Mouse (Mus musculus) forebrain, embryonic 15.5 days (tissue): ENCODE data around the gene A530016L24Rik. TPM values are rescaled to one million over a fixed set of nuclear protein-coding genes. Genes with fewer than 3 reads are reported as not detected.

Experiments used
- ATAC-seq: fragments of 200-750 bp; cut with Nextera tagmentation; replicated peaks from 2 replicates; pipeline ENCODE4 v1.8.0; 2017; ENCODE audit warnings: mild to moderate bottlenecking, moderate TSS enrichment, moderate library complexity
- H3K27ac ChIP-seq: fragments of 300-500 bp; sonication (generic); replicated peaks from 2 replicates; pipeline ENCODE4 v1.5.1; 2015; ENCODE audit warnings: mild to moderate bottlenecking, inconsistent platforms
- H3K27me3 ChIP-seq: fragments of 300-500 bp; sonication (generic); 2 replicates; pipeline ENCODE4 v1.6.1; 2015; ENCODE audit warnings: inconsistent platforms
- H3K36me3 ChIP-seq: fragments of 300-500 bp; sonication (generic); 2 replicates; pipeline ENCODE4 v1.6.1; 2015; ENCODE audit warnings: mild to moderate bottlenecking, inconsistent platforms
- H3K4me1 ChIP-seq: fragments of 300-500 bp; sonication (generic); 2 replicates; pipeline ENCODE4 v1.6.1; 2015; ENCODE audit warnings: inconsistent platforms
- H3K4me2 ChIP-seq: fragments of 300-500 bp; sonication (generic); replicated peaks from 2 replicates; pipeline ENCODE4 v1.6.1; 2015; ENCODE audit warnings: mild to moderate bottlenecking, inconsistent platforms
- H3K4me3 ChIP-seq: fragments of 300-500 bp; sonication (generic); 2 replicates; pipeline ENCODE4 v1.5.1; 2015; ENCODE audit warnings: mild to moderate bottlenecking, inconsistent platforms
- H3K9ac ChIP-seq: fragments of 300-500 bp; sonication (generic); replicated peaks from 2 replicates; pipeline ENCODE4 v1.6.1; 2015; ENCODE audit warnings: mild to moderate bottlenecking, inconsistent platforms
- H3K9me3 ChIP-seq: fragments of 300-500 bp; sonication (generic); 2 replicates; pipeline ENCODE4 v1.6.1; 2016; ENCODE audit warnings: inconsistent platforms
- WGBS: fragments of 180-500 bp; shearing (Covaris S2); methylation state at CpG from one replicate; pipeline ENCODE4 v1.1.7; 2015; ENCODE audit warnings: mixed read lengths; 5-methylcytosine and 5-hydroxymethylcytosine counted together
- polyA plus RNA-seq: library from polyadenylated mRNA; unstranded; fragments of >200 nt; fragmentation: Nextera tagmentation; extraction: Ambion mirVana; gene quantifications from 2 replicates; pipeline ENCODE4 v1.2.1, GENCODE M21; 2015

Gene A530016L24Rik
- polyA plus RNA-seq, 1 experiment from 2014 or later = 0.14 TPM

GRCm38 (mm10) chr12:112464516-112464915 lies 24.7 kb upstream of the A530016L24Rik start:
- no peaks in the 10 kb centered on the region for H3K36me3 ChIP-seq
- peaks cover 8% of the 10 kb centered on the region for H3K4me1 ChIP-seq
- no peak overlapping the region for H3K4me2 ChIP-seq
- H3K27me3 ChIP-seq = no peaks in the 10 kb centered on the region
- no peak overlapping the region for H3K4me3 ChIP-seq
- no peak for ATAC-seq
- H3K27ac ChIP-seq = peak overlapping the region; percentile 21
- no peaks in the 10 kb centered on the region for H3K9me3 ChIP-seq
- H3K9ac ChIP-seq = no peak overlapping the region
- 87% methylated on average over 3 of the region's 3 CpGs for WGBS

DNA sequence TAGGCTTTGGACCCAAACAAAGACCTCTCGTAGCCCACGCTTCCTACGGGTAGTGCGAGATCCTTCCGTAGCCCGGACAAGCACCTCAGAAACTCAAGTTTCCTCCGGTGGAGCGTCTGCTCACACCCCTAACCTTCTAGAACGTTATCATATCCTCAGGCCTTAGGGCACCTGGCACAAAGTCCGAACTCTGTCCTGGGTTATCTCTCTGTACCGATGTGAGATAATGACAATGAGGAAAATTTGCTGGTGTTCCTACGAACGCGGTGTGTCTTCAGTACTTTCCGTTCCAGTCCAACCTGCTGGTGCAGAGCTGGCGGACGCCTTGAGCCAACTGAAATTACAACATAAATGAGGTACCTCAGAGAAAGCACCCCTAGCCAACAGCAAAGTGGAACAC lies 23.3 kb upstream of the A530016L24Rik start:
- 95% methylated on average over 17 of the region's 17 CpGs for WGBS
- ATAC-seq = no peak
- no peaks in the 10 kb centered on the region for H3K9me3 ChIP-seq
- H3K27ac ChIP-seq = no peak overlapping the region
- no peaks in the 10 kb centered on the region for H3K27me3 ChIP-seq
- no peak overlapping the region for H3K9ac ChIP-seq
- peaks cover 22% of the 10 kb centered on the region for H3K4me1 ChIP-seq
- H3K36me3 ChIP-seq = no peaks in the 10 kb centered on the region
- no peak overlapping the region for H3K4me3 ChIP-seq
- no peak overlapping the region for H3K4me2 ChIP-seq

- 85% methylated on average over 10 of the region's 10 CpGs for WGBS
These were observed 21.9 kb upstream of the A530016L24Rik start for GRCm38 (mm10) chr12:112467387-112467786.

DNA sequence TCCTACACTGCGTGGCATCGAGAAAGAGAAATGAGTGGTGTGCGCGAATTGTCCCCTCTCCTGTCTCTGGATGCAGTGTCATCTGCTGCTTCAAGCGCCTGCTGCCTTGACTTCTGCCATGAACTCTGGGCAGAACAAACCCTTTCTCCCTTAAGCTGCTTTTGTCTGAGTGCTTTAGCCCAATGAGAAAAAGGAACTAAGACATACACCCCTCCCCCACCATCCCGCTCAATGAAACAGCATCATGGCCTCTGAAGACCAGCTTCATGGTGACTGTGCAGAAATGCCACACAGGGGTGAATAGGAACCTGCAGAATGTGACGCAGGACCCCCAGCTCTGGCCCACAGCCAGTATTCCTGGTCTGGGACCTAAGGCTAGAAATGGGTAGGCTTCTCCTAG lies 19.9 kb upstream of the A530016L24Rik start:
- Histone ChIP-seq H3K4me2 (no peak overlapping the region), H3K4me1 (peaks cover 23% of the 10 kb centered on the region), H3K4me3 (no peak overlapping the region), H3K27me3 (no peaks in the 10 kb centered on the region), H3K9ac (no peak overlapping the region), H3K27ac (peak overlapping the region; percentile 87), H3K9me3 (no peaks in the 10 kb centered on the region), H3K36me3 (no peaks in the 10 kb centered on the region)
- ATAC-seq = no peak
- 67% methylated on average over 7 of the region's 7 CpGs for WGBS

More at GRCm38 (mm10) chr12:112467387-112467786, 21.9 kb upstream of the A530016L24Rik start:
- ATAC-seq = no peak
- no peak overlapping the region for H3K4me3 ChIP-seq
- no peak overlapping the region for H3K4me2 ChIP-seq
- peaks cover 23% of the 10 kb centered on the region for H3K4me1 ChIP-seq
- no peaks in the 10 kb centered on the region for H3K27me3 ChIP-seq
- H3K9ac ChIP-seq = no peak overlapping the region
- H3K36me3 ChIP-seq = no peaks in the 10 kb centered on the region
- H3K9me3 ChIP-seq = no peaks in the 10 kb centered on the region
- no peak overlapping the region for H3K27ac ChIP-seq

DNA sequence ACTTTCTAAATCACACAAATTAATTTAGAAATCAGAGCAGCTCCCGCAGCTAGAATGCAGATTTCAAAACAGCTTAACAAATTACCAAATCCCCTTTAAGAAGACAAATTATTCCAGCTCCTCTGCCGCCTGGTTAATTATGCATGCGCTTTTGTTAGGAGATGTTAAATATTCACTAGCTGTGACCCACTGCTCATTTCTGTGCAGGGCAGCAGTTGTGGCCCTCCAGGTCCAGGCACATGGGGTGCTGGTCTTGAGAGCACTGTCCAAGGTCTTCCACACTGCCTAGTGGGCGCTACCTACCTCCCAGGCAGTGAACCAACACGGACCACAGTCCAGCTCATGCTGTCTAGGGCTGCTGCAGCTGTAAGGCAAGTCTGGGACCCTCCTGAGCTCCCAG lies 19.0 kb upstream of the A530016L24Rik start:
- no peaks in the 10 kb centered on the region for H3K9me3 ChIP-seq
- WGBS = 28% methylated on average over 5 of the region's 5 CpGs

GRCm38 (mm10) chr12:112473777-112474176 lies 15.5 kb upstream of the A530016L24Rik start:
- WGBS = 13% methylated on average over 9 of the region's 9 CpGs
- peaks cover 22% of the 10 kb centered on the region for H3K4me1 ChIP-seq
- no peak overlapping the region for H3K4me3 ChIP-seq
- no peaks in the 10 kb centered on the region for H3K36me3 ChIP-seq
- no peaks in the 10 kb centered on the region for H3K9me3 ChIP-seq
- H3K9ac ChIP-seq = 0 out of 2 replicates have a peak overlapping the region, but pooled peaks have one; percentile 17
- peak; percentile 66 for ATAC-seq
- H3K27me3 ChIP-seq = no peaks in the 10 kb centered on the region
- no peak overlapping the region for H3K4me2 ChIP-seq
- no peak overlapping the region for H3K27ac ChIP-seq

More for the DNA sequence above, 19.0 kb upstream of the A530016L24Rik start:
- H3K36me3 ChIP-seq = no peaks in the 10 kb centered on the region
- no peak overlapping the region for H3K4me3 ChIP-seq
- peaks cover 23% of the 10 kb centered on the region for H3K4me1 ChIP-seq
- H3K27me3 ChIP-seq = no peaks in the 10 kb centered on the region
- H3K9ac ChIP-seq = no peak overlapping the region
- peak overlapping the region; percentile 87 for H3K27ac ChIP-seq
- peak overlapping the region; percentile 11; the same call in 1 of the 2 replicates for H3K4me2 ChIP-seq
- ATAC-seq = peak; percentile 32; the same call in 1 of the 2 replicates

DNA sequence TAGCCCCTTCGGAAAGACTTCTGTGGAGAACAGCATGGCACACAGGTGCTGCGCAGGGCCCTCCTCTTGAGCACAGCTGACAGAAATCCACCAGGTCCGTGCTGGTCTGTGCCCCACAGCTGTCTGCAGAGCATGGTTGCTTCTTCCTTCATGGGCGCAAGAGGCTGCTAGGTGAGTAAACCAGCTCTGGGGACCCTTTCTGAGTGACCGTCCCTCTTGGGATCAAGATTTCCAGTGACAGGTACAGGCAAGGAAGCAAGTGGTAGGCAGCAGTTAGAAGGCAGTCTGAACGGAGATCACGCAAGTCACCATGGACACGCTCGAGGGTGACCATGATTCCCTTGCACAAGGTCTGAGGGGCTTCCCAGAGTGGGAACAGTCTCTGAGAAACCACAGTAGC lies 287 bp downstream of the A530016L24Rik start:
- Histone ChIP-seq H3K9ac (no peak overlapping the region), H3K9me3 (no peaks in the 10 kb centered on the region), H3K27ac (no peak overlapping the region), H3K4me2 (no peak overlapping the region), H3K36me3 (no peaks in the 10 kb centered on the region), H3K27me3 (no peaks in the 10 kb centered on the region), H3K4me1 (peaks cover 11% of the 10 kb centered on the region; the same call in 1 of the 2 replicates), H3K4me3 (no peak overlapping the region)
- ATAC-seq = no peak
- 91% methylated on average over 9 of the region's 9 CpGs for WGBS

GRCm38 (mm10) chr12:112490444-112490939 lies 1.2 kb downstream of the A530016L24Rik start:
- Histone ChIP-seq H3K36me3 (no peaks in the 10 kb centered on the region), H3K4me3 (no peak overlapping the region), H3K9ac (no peak overlapping the region), H3K9me3 (no peaks in the 10 kb centered on the region), H3K4me2 (no peak overlapping the region), H3K4me1 (peaks cover 11% of the 10 kb centered on the region; the same call in 1 of the 2 replicates), H3K27me3 (no peaks in the 10 kb centered on the region), H3K27ac (no peak overlapping the region)
- 31% methylated on average over 3 of the region's 3 CpGs for WGBS
- no peak; the same call in 1 of the 2 replicates for ATAC-seq

- Histone ChIP-seq H3K9ac (no peak overlapping the region), H3K4me3 (no peak overlapping the region), H3K4me1 (peaks cover 7% of the 10 kb centered on the region; the same call in 1 of the 2 replicates), H3K27me3 (no peaks in the 10 kb centered on the region), H3K9me3 (no peaks in the 10 kb centered on the region), H3K36me3 (no peaks in the 10 kb centered on the region), H3K27ac (no peak overlapping the region), H3K4me2 (no peak overlapping the region)
- ATAC-seq = no peak
- 61% methylated on average over 5 of the region's 5 CpGs for WGBS
These were observed 6.9 kb downstream of the A530016L24Rik start for GRCm38 (mm10) chr12:112496136-112496535.

- 83% methylated on average over 8 of the region's 8 CpGs for WGBS
- Histone ChIP-seq H3K27me3 (no peaks in the 10 kb centered on the region), H3K9me3 (no peaks in the 10 kb centered on the region), H3K36me3 (no peaks in the 10 kb centered on the region), H3K27ac (no peak overlapping the region), H3K4me1 (peaks cover 4% of the 10 kb centered on the region; the same call in 1 of the 2 replicates), H3K4me3 (no peak overlapping the region), H3K4me2 (no peak overlapping the region), H3K9ac (no peak overlapping the region)
- no peak for ATAC-seq
These were observed 8.5 kb downstream of the A530016L24Rik start for GRCm38 (mm10) chr12:112497731-112498130.

DNA sequence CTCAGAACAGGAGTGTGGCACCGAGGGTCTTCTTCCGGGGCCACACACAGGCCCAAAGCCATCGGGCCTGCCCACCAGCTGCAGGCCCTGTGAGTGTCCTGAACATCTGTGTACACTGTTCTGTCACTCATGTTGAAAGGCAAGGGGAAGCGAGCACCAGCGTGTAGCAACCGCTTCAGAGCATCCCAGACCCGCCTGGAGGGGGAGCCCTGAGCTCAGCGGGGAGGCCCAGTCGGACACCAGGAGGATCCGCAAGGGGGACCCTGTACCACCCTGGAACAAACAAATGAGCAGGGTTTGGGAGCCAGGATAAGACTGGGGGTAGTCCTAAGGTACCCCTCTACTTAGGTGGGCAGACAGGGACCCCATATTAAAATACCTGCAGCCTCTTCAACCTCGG lies 9.4 kb downstream of the A530016L24Rik start:
- no peaks in the 10 kb centered on the region for H3K9me3 ChIP-seq
- H3K4me3 ChIP-seq = no peak overlapping the region
- no peaks in the 10 kb centered on the region for H3K27me3 ChIP-seq
- 41% methylated on average over 11 of the region's 11 CpGs for WGBS
- no peak overlapping the region for H3K4me2 ChIP-seq
- H3K4me1 ChIP-seq = 0 out of 2 replicates have a peak, but pooled peaks cover under 1% of the 10 kb centered on the region
- H3K36me3 ChIP-seq = no peaks in the 10 kb centered on the region
- no peak overlapping the region for H3K27ac ChIP-seq
- peak; percentile 24; the same call in 1 of the 2 replicates for ATAC-seq
- no peak overlapping the region for H3K9ac ChIP-seq

DNA sequence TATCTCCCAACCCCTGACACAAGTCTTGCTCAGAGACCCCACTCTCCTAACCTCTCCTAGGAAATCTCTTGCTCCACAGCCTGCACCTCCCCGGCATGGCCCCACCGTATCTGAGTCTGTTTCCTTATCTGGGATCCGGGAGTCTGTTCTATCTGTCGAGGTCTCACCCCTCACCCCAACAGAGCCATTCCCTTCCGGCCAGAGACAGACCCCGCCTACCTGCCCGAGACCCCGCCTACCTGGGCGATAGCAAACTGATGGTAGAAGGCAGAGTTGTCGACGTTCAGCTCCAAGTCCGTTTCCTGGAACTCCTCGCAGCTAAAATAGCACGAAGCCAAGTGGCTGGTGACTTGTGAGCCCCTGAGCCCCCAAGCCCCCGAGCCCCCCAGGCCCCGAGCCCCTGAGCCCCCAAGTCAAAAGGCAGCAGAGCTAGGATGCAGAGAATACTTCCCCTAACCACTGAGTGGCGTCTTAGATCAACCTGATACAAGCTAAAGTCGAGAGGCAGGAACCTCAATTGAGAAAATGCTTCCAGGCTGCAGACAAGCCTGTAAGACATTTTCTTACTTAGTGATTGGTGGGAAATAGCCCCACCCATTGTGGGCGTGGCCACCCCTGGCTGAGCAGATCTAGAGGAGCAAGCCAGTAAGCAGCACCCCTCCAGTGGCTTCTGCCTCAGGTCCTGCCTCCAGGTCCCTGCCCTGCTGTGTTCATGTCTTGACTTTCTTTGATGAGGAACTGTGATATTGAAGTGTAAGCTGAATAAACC lies 13.9 kb downstream of the A530016L24Rik start:
- Histone ChIP-seq H3K27me3 (no peaks in the 10 kb centered on the region), H3K4me3 (no peak overlapping the region), H3K36me3 (no peaks in the 10 kb centered on the region), H3K9me3 (no peaks in the 10 kb centered on the region), H3K4me1 (peaks cover 16% of the 10 kb centered on the region), H3K9ac (no peak overlapping the region), H3K4me2 (no peak overlapping the region), H3K27ac (no peak overlapping the region)
- ATAC-seq = no peak
- 43% methylated on average over 19 of the region's 19 CpGs for WGBS
